Mouse (Mus musculus) adrenal gland, postnatal 14 days (tissue): Measurements from ENCODE around the gene Stag3. TPM values are rescaled to one million over a fixed set of nuclear protein-coding genes. Genes with fewer than 3 reads are reported as not detected.

ENCODE experiments used
- DNase-seq: peaks from one replicate; pipeline ENCODE4 v3.0.0; 2021; ENCODE audit warnings: mixed read lengths
- long read RNA-seq, 2 experiments: library from polyadenylated mRNA; stranded (forward); transcript quantifications; one replicate each; pipeline ENCODE4 v2.0.0; 2021
- total RNA-seq: library from RNA; stranded (reverse); gene quantifications from 2 replicates; pipeline ENCODE4 v1.2.3, GENCODE M21; 2021

The Stag3 gene
- 0.15 and 0.56 TPM in 2 replicates for total RNA-seq
- long read RNA-seq, experiment 1 = 0 reads
- long read RNA-seq, experiment 2 = 0 reads

- peak; percentile 91 for DNase-seq
Measured at GRCm38 (mm10) chr5:138279585-138280424, at the start of gene Stag3, which contains the start of the genes Gm43720 and Gpc2. Stag3 (plus strand) TSS chr5:138280240. Gm43720 (minus strand) TSS chr5:138279958. Gpc2 (minus strand) TSS chr5:138280005.

- no peak for DNase-seq
Measured at GRCm38 (mm10) chr5:138233778-138234177, 46.3 kb upstream of the Stag3 start.

GRCm38 (mm10) chr5:138234224-138234623, 45.8 kb upstream of the Stag3 start:
- DNase-seq = no peak

- DNase-seq = peak; percentile 69
Measured at GRCm38 (mm10) chr5:138241511-138241910, 38.5 kb upstream of the Stag3 start.

- DNase-seq = no peak
Measured at GRCm38 (mm10) chr5:138251144-138251543, 28.9 kb upstream of the Stag3 start.

GRCm38 (mm10) chr5:138253061-138253460, 27.0 kb upstream of the Stag3 start:
- DNase-seq = no peak

- peak; percentile 96 for DNase-seq
Measured at GRCm38 (mm10) chr5:138255353-138256093, 24.5 kb upstream of the Stag3 start, which contains the start of gene Lamtor4. Lamtor4 (plus strand) TSS chr5:138255482.

GRCm38 (mm10) chr5:138256094-138256467, 24.0 kb upstream of the Stag3 start:
- DNase-seq = no peak

- no peak for DNase-seq
Measured at GRCm38 (mm10) chr5:138256966-138257584, 23.0 kb upstream of the Stag3 start.

GRCm38 (mm10) chr5:138257585-138257978, 22.5 kb upstream of the Stag3 start:
- DNase-seq = no peak

GRCm38 (mm10) chr5:138258078-138258477, 22.0 kb upstream of the Stag3 start:
- DNase-seq = no peak

- DNase-seq = peak; percentile 72
Measured at GRCm38 (mm10) chr5:138258542-138258941, 21.5 kb upstream of the Stag3 start.

- no peak for DNase-seq
Measured at GRCm38 (mm10) chr5:138258993-138259392, 21.0 kb upstream of the Stag3 start.

- no peak for DNase-seq
Measured at GRCm38 (mm10) chr5:138260051-138260450, 20.0 kb upstream of the Stag3 start.

- DNase-seq = no peak
Measured at GRCm38 (mm10) chr5:138260834-138261233, 19.2 kb upstream of the Stag3 start.

- DNase-seq = no peak
Measured at GRCm38 (mm10) chr5:138262001-138262400, 18.0 kb upstream of the Stag3 start.

- no peak for DNase-seq
Measured at GRCm38 (mm10) chr5:138262582-138263240, 17.3 kb upstream of the Stag3 start.

GRCm38 (mm10) chr5:138263260-138264206, 16.5 kb upstream of the Stag3 start, which contains the start of gene BC037034:
BC037034 (minus strand) TSS chr5:138264033.
- DNase-seq = peak; percentile 96

- DNase-seq = no peak
Measured at GRCm38 (mm10) chr5:138264207-138264578, 15.8 kb upstream of the Stag3 start.

GRCm38 (mm10) chr5:138265712-138266111, 14.3 kb upstream of the Stag3 start:
- no peak for DNase-seq

GRCm38 (mm10) chr5:138267114-138267513, 12.9 kb upstream of the Stag3 start:
- DNase-seq = no peak
